Comparison of ENCODE assay signal across 19 mouse cellular contexts in the genomic region with DNA sequence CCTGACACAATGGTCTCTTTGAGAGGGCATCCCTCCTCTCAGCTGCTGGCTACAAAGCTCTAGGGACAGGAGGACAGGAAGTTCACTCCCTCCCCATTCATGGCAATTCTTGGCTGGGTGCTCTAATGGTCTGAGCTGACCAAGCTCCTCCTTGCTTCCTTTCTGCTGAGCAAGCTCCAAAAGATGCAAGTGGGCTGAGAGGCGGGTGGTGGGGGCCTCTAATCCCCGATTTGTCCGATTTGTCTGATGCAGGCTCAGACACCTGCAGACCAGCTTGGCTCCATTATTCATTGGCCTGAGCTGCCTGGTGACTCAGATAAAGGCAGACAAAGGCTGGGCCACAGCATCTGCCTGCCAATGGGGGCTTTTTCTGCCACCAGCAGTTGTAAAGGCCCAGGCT. TPM values are rescaled to one million over a fixed set of nuclear protein-coding genes. Genes with fewer than 3 reads are reported as not detected.
DNase-seq lines count a peak whose midpoint lies in the region; ATAC-seq lines count a peak whose summit lies in the region.
"Had no signal": no experiment of that assay in that cellular context is flagged by ENCODE, and none has a peak within 500 bp of the region (broad histone marks: within the 10 kb centered on the region; RNA-seq: fewer than 3 reads in every experiment).

No protein-coding gene starts in this region.

- H3K4me2 ChIP-seq in neural tube, embryonic 15.5 days, result no peak overlapping the region
- no peak overlapping the region for H3K4me2 ChIP-seq in hindbrain, embryonic 14.5 days (replicated peaks)
- no peak overlapping the region for H3K4me2 ChIP-seq in midbrain, embryonic 14.5 days (ENCODE audit: low read length)
- no peak overlapping the region for H3K4me2 ChIP-seq in kidney, embryonic 16.5 days (replicated peaks; ENCODE audit: low read depth, low read length)
- H3K4me2 ChIP-seq: embryonic facial prominence, embryonic 13.5 days; heart, embryonic 15.5 days; limb, embryonic 12.5 days had no signal

- H3K4me1 ChIP-seq in neural tube, embryonic 15.5 days, result peaks cover 18% of the 10 kb centered on the region
- peaks cover 25% of the 10 kb centered on the region for H3K4me1 ChIP-seq in hindbrain, embryonic 14.5 days (replicated peaks; ENCODE audit: control insufficient read depth, insufficient read depth, low read length)
- peaks cover 39% of the 10 kb centered on the region for H3K4me1 ChIP-seq in midbrain, embryonic 14.5 days (ENCODE audit: control insufficient read depth, insufficient read depth, low read length)
- H3K4me1 ChIP-seq in kidney, embryonic 16.5 days (ENCODE audit: insufficient read depth, low read length), result no peaks in the 10 kb centered on the region

- no peaks in the 10 kb centered on the region for H3K9me3 ChIP-seq in neural tube, embryonic 15.5 days (replicated peaks)
- H3K9me3 ChIP-seq in hindbrain, embryonic 14.5 days (ENCODE audit: control insufficient read depth, low read length), result no peaks in the 10 kb centered on the region
- H3K9me3 ChIP-seq in midbrain, embryonic 14.5 days (ENCODE audit: control insufficient read depth, low read length), result no peaks in the 10 kb centered on the region
- H3K9me3 ChIP-seq in kidney, embryonic 16.5 days (ENCODE audit: low read length), result no peaks in the 10 kb centered on the region
- H3K9me3 ChIP-seq: embryonic facial prominence, embryonic 13.5 days; heart, embryonic 15.5 days; limb, embryonic 12.5 days had no signal

- 0 out of 2 replicates have a peak overlapping the region, but pooled peaks have one; percentile 3 for H3K27ac ChIP-seq in neural tube, embryonic 15.5 days (replicated peaks)
- 0 out of 2 replicates have a peak overlapping the region, but pooled peaks have one; percentile 17 for H3K27ac ChIP-seq in hindbrain, embryonic 14.5 days
- peak overlapping the region; percentile 69 for H3K27ac ChIP-seq in midbrain, embryonic 14.5 days (replicated peaks; ENCODE audit: low read depth, low read length)
- H3K27ac ChIP-seq in kidney, embryonic 16.5 days (ENCODE audit: low read length), result no peak overlapping the region
- H3K27ac ChIP-seq: embryonic facial prominence, embryonic 13.5 days; gastrocnemius, adult 2 months; heart, embryonic 15.5 days; limb, embryonic 12.5 days; liver, embryonic 14.5 days had no signal

- 26% methylated on average over 3 of the region's 3 CpGs for WGBS in neural tube, embryonic 15.5 days
- WGBS in hindbrain, embryonic 14.5 days, result 34% methylated on average over 3 of the region's 3 CpGs
- WGBS in midbrain, embryonic 14.5 days, result 9% methylated on average over 3 of the region's 3 CpGs
- 82% methylated on average over 3 of the region's 3 CpGs for WGBS in kidney, embryonic 16.5 days

- H3K4me3 ChIP-seq in neural tube, embryonic 15.5 days (replicated peaks), result no peak overlapping the region
- H3K4me3 ChIP-seq in hindbrain, embryonic 14.5 days (replicated peaks; ENCODE audit: low read length), result no peak overlapping the region
- no peak overlapping the region for H3K4me3 ChIP-seq in midbrain, embryonic 14.5 days (replicated peaks; ENCODE audit: low read depth, low read length)
- no peak overlapping the region for H3K4me3 ChIP-seq in kidney, embryonic 16.5 days (ENCODE audit: low read length)
- H3K4me3 ChIP-seq: embryonic facial prominence, embryonic 13.5 days; gastrocnemius, adult 2 months; heart, embryonic 15.5 days; limb, embryonic 12.5 days; myocyte had no signal

- H3K36me3 ChIP-seq in neural tube, embryonic 15.5 days, result no peaks in the 10 kb centered on the region
- no peaks in the 10 kb centered on the region; the same call in 1 of the 2 replicates for H3K36me3 ChIP-seq in hindbrain, embryonic 14.5 days (replicated peaks; ENCODE audit: control insufficient read depth, insufficient read depth)
- peaks cover 23% of the 10 kb centered on the region for H3K36me3 ChIP-seq in midbrain, embryonic 14.5 days (ENCODE audit: control insufficient read depth, insufficient read depth, low read length)
- H3K36me3 ChIP-seq in kidney, embryonic 16.5 days (ENCODE audit: insufficient read depth, low read length), result no peaks in the 10 kb centered on the region
- H3K36me3 ChIP-seq: embryonic facial prominence, embryonic 13.5 days; heart, embryonic 15.5 days; limb, embryonic 12.5 days had no signal

- H3K9ac ChIP-seq in neural tube, embryonic 15.5 days (replicated peaks), result no peak overlapping the region
- no peak overlapping the region for H3K9ac ChIP-seq in hindbrain, embryonic 14.5 days
- no peak overlapping the region for H3K9ac ChIP-seq in midbrain, embryonic 14.5 days (replicated peaks; ENCODE audit: low read length)
- H3K9ac ChIP-seq in kidney, embryonic 16.5 days (replicated peaks; ENCODE audit: low read length), result no peak overlapping the region
- H3K9ac ChIP-seq: embryonic facial prominence, embryonic 13.5 days; heart, embryonic 15.5 days; limb, embryonic 12.5 days; liver, embryonic 14.5 days had no signal

- DNase-seq in neural tube, embryonic 10.5 days (ENCODE audit: extremely low spot score, low spot score), result no peak
- DNase-seq in hindbrain, embryonic 14.5 days (ENCODE audit: low spot score), result no peak
- peak; percentile 63 for DNase-seq in midbrain, embryonic 14.5 days
- DNase-seq in heart, adult 18-20 months, result no peak
- DNase-seq in embryo, embryonic 10.5 days (ENCODE audit: low spot score), result no peak
- DNase-seq: cerebellum, adult 8-10 months; gastrocnemius, adult 2 months; heart, adult 11 months; kidney, adult 11 months; kidney, postnatal 14 days; right cerebral cortex, postnatal 14 days; thymus, postnatal 14 days had no signal

- H3K27me3 ChIP-seq in neural tube, embryonic 15.5 days (replicated peaks), result peaks cover 58% of the 10 kb centered on the region
- no peaks in the 10 kb centered on the region for H3K27me3 ChIP-seq in hindbrain, embryonic 14.5 days (ENCODE audit: control insufficient read depth, insufficient read depth, low read length)
- no peaks in the 10 kb centered on the region for H3K27me3 ChIP-seq in midbrain, embryonic 14.5 days (ENCODE audit: control insufficient read depth, insufficient read depth, low read length)
- no peaks in the 10 kb centered on the region for H3K27me3 ChIP-seq in kidney, embryonic 16.5 days (ENCODE audit: insufficient read depth, low read length)
- H3K27me3 ChIP-seq: limb, embryonic 12.5 days had no signal

- no peak for ATAC-seq in neural tube, embryonic 15.5 days (ENCODE audit: low FRiP score)
- ATAC-seq in hindbrain, embryonic 14.5 days (ENCODE audit: low FRiP score), result no peak
- ATAC-seq in midbrain, embryonic 14.5 days (ENCODE audit: low FRiP score, low TSS enrichment), result peak; percentile 32; the same call in 1 of the 2 replicates
- no peak for ATAC-seq in kidney, embryonic 16.5 days (ENCODE audit: low FRiP score, low TSS enrichment)

RNA-seq across cellular contexts. Expression of a gene that starts 33.3 kb away (rescaled TPM):
- polyA plus RNA-seq in neural tube, embryonic 15.5 days (2015; fragmentation: Nextera tagmentation; extraction: Ambion mirVana), result 26.9 and 37.1 TPM in 2 replicates
- polyA plus RNA-seq in hindbrain, embryonic 14.5 days (2014; fragmentation: Nextera tagmentation; extraction: Ambion mirVana), result 55.2 and 64.9 TPM in 2 replicates
- polyA plus RNA-seq in midbrain, embryonic 14.5 days (2014; fragmentation: Nextera tagmentation; extraction: Ambion mirVana), result 170 and 189 TPM in 2 replicates
- 7.6 and 7.7 TPM in 2 replicates for polyA plus RNA-seq in kidney, embryonic 16.5 days (2015; fragmentation: Nextera tagmentation; extraction: Ambion mirVana)
- 1 to 10 TPM; 2.6 to 3.5 TPM for total RNA-seq in heart, adult 18-20 months (2021)

RNA-seq across cellular contexts. Expression of a gene that starts 58.6 kb away (rescaled TPM):
- polyA plus RNA-seq in neural tube, embryonic 15.5 days (2015; fragmentation: Nextera tagmentation; extraction: Ambion mirVana), result 27.9 and 35.2 TPM in 2 replicates
- polyA plus RNA-seq in hindbrain, embryonic 14.5 days (2014; fragmentation: Nextera tagmentation; extraction: Ambion mirVana), result 33.3 and 34.4 TPM in 2 replicates
- 33.6 and 36.1 TPM in 2 replicates for polyA plus RNA-seq in midbrain, embryonic 14.5 days (2014; fragmentation: Nextera tagmentation; extraction: Ambion mirVana)
- 0.79 and 2.2 TPM in 2 replicates for polyA plus RNA-seq in kidney, embryonic 16.5 days (2015; fragmentation: Nextera tagmentation; extraction: Ambion mirVana)
- 1 to 10 TPM; 2.6 to 3.4 TPM for total RNA-seq in heart, adult 18-20 months (2021)
- polyA plus RNA-seq: myocyte had no signal
